Mouse (Mus musculus) gastrocnemius, adult 18-20 months (tissue): ENCODE data around the gene Uqcc2. TPM values are rescaled to one million over a fixed set of nuclear protein-coding genes. Genes with fewer than 3 reads are reported as not detected.

Experiments
- DNase-seq: peaks from one replicate; pipeline ENCODE4 v3.0.0; 2021; ENCODE audit warnings: low spot score
- total RNA-seq, 2 experiments: library from RNA; stranded (reverse); gene quantifications; 2 replicates each; pipeline ENCODE4 v1.2.3; 2021

Gene Uqcc2
- total RNA-seq, 2 experiments from 2014 or later, result 426 to 428 TPM

GRCm38 (mm10) chr17:27155752-27156151, 22.0 kb upstream of the Uqcc2 start:
- DNase-seq, result no peak

- DNase-seq, result no peak
Measured at GRCm38 (mm10) chr17:27154881-27155280, 21.2 kb upstream of the Uqcc2 start.

GRCm38 (mm10) chr17:27154256-27154655, 20.5 kb upstream of the Uqcc2 start:
- DNase-seq, result peak; percentile 88

GRCm38 (mm10) chr17:27153773-27154193, 20.1 kb upstream of the Uqcc2 start:
- DNase-seq, result peak; percentile 89

- DNase-seq, result peak; percentile 77
Measured at GRCm38 (mm10) chr17:27152976-27153723, 19.4 kb upstream of the Uqcc2 start.

GRCm38 (mm10) chr17:27151411-27151810, 17.7 kb upstream of the Uqcc2 start:
- DNase-seq, result no peak

GRCm38 (mm10) chr17:27150871-27151270, 17.2 kb upstream of the Uqcc2 start:
- DNase-seq, result no peak

- no peak for DNase-seq
Measured at GRCm38 (mm10) chr17:27146323-27146923, 12.7 kb upstream of the Uqcc2 start.

GRCm38 (mm10) chr17:27144152-27144551, 10.4 kb upstream of the Uqcc2 start:
- DNase-seq, result no peak

GRCm38 (mm10) chr17:27141971-27142450, 8.3 kb upstream of the Uqcc2 start:
- peak; percentile 68 for DNase-seq

- DNase-seq, result no peak
Measured at GRCm38 (mm10) chr17:27140262-27140661, 6.5 kb upstream of the Uqcc2 start.

- no peak for DNase-seq
Measured at GRCm38 (mm10) chr17:27139304-27139703, 5.6 kb upstream of the Uqcc2 start.

- DNase-seq, result peak; percentile 87
Measured at GRCm38 (mm10) chr17:27138396-27138795, 4.7 kb upstream of the Uqcc2 start.

GRCm38 (mm10) chr17:27134715-27135114, 999 bp upstream of the Uqcc2 start:
- no peak for DNase-seq

- DNase-seq, result no peak
Measured at GRCm38 (mm10) chr17:27134187-27134586, 471 bp upstream of the Uqcc2 start.

- DNase-seq, result no peak
Measured at GRCm38 (mm10) chr17:27132238-27132637, 1.5 kb downstream of the Uqcc2 start.

- DNase-seq, result no peak
Measured at GRCm38 (mm10) chr17:27131240-27131665, 2.5 kb downstream of the Uqcc2 start.

GRCm38 (mm10) chr17:27130246-27130645, 3.5 kb downstream of the Uqcc2 start:
- DNase-seq, result no peak

- DNase-seq, result no peak
Measured at GRCm38 (mm10) chr17:27129819-27130218, 3.9 kb downstream of the Uqcc2 start.

GRCm38 (mm10) chr17:27129291-27129690, 4.4 kb downstream of the Uqcc2 start:
- DNase-seq, result no peak

- DNase-seq, result no peak
Measured at GRCm38 (mm10) chr17:27128189-27128588, 5.5 kb downstream of the Uqcc2 start.

GRCm38 (mm10) chr17:27126974-27127373, 6.7 kb downstream of the Uqcc2 start:
- no peak for DNase-seq

- no peak for DNase-seq
Measured at GRCm38 (mm10) chr17:27125669-27126202, 8.0 kb downstream of the Uqcc2 start.
